Mouse (Mus musculus) intestine, postnatal 0 days (tissue): ENCODE measurements at regions not wholly inside any gene's neighbourhood (a gene's known extent, or its start where the extent isn't known, plus 50 kb on each side); places are given as distances from the start of the nearest gene placed in this dataset.

ENCODE experiments used
- ATAC-seq: fragments of 200-750 bp; cut with Nextera tagmentation; 2 replicates; pipeline ENCODE4 v1.8.0; 2017; ENCODE audit warnings: mild to moderate bottlenecking, moderate TSS enrichment, moderate library complexity
- H3K27ac ChIP-seq: fragments of 300-500 bp; sonication (generic); 2 replicates; pipeline ENCODE4 v1.5.1; 2014; ENCODE audit warnings: mild to moderate bottlenecking, low read depth, low read length, moderate library complexity
- H3K27me3 ChIP-seq: fragments of 300-500 bp; sonication (generic); replicated peaks from 2 replicates; pipeline ENCODE4 v1.6.1; 2014; ENCODE audit warnings: low read length, mixed read lengths; ENCODE audit not compliant: control insufficient read depth, insufficient read depth
- H3K36me3 ChIP-seq: fragments of 300-500 bp; sonication (generic); 2 replicates; pipeline ENCODE4 v1.6.1; 2014; ENCODE audit warnings: mild to moderate bottlenecking, moderate library complexity; ENCODE audit not compliant: control insufficient read depth, insufficient read depth
- H3K4me1 ChIP-seq: fragments of 300-500 bp; sonication (generic); replicated peaks from 2 replicates; pipeline ENCODE4 v1.6.1; 2014; ENCODE audit warnings: antibody characterized with exemption, low read length, mixed read lengths; ENCODE audit not compliant: control insufficient read depth, insufficient read depth
- H3K4me2 ChIP-seq: fragments of 300-500 bp; sonication (generic); replicated peaks from 2 replicates; pipeline ENCODE4 v1.6.1; 2014; ENCODE audit warnings: low read depth, mild to moderate bottlenecking, moderate library complexity
- H3K4me3 ChIP-seq: fragments of 300-500 bp; sonication (generic); 2 replicates; pipeline ENCODE4 v1.5.1; 2014; ENCODE audit warnings: low read depth, low read length
- H3K9ac ChIP-seq: fragments of 300-500 bp; sonication (generic); 2 replicates; pipeline ENCODE4 v1.6.1; 2014; ENCODE audit warnings: mild to moderate bottlenecking, low read depth, low read length
- H3K9me3 ChIP-seq: fragments of 300-500 bp; sonication (generic); 2 replicates; pipeline ENCODE4 v1.6.1; 2016; ENCODE audit warnings: mixed run types; ENCODE audit not compliant: control insufficient read depth
- CTCF ChIP-seq: sonication (generic); IDR thresholded peaks from 2 replicates; pipeline ENCODE4 v1.5.1; 2016; ENCODE audit warnings: low read depth, mild to moderate bottlenecking, control low read depth, antibody characterized with exemption, moderate library complexity
- WGBS: fragments of 180-500 bp; shearing (Covaris S2); extraction: QIAGEN DNeasy Blood & Tissue Kit; methylation state at CpG from one replicate; pipeline ENCODE4 v1.1.7; 2014; 5-methylcytosine and 5-hydroxymethylcytosine counted together

- H3K4me3 ChIP-seq = no peak overlapping the region
- no peak overlapping the region for H3K4me2 ChIP-seq
- no peak for TF ChIP-seq CTCF
- no peaks in the 10 kb centered on the region for H3K36me3 ChIP-seq
- ATAC-seq = no peak
- H3K27ac ChIP-seq = no peak overlapping the region
- 76% methylated on average over 3 of the region's 3 CpGs for WGBS
- no peaks in the 10 kb centered on the region for H3K27me3 ChIP-seq
- no peaks in the 10 kb centered on the region for H3K9me3 ChIP-seq
- H3K4me1 ChIP-seq = no peaks in the 10 kb centered on the region
- H3K9ac ChIP-seq = no peak overlapping the region
Observed at GRCm38 (mm10) chr6:81323690-81324089, 599.8 kb upstream of the Gcfc2 start.

- no peak overlapping the region for H3K4me3 ChIP-seq
- no peak for TF ChIP-seq CTCF
- H3K27me3 ChIP-seq = no peaks in the 10 kb centered on the region
- no peaks in the 10 kb centered on the region for H3K36me3 ChIP-seq
- H3K27ac ChIP-seq = no peak overlapping the region
- ATAC-seq = no peak
- no peaks in the 10 kb centered on the region for H3K4me1 ChIP-seq
- 85% methylated on average over 7 of the region's 7 CpGs for WGBS
- no peak overlapping the region for H3K4me2 ChIP-seq
- no peaks in the 10 kb centered on the region for H3K9me3 ChIP-seq
- no peak overlapping the region for H3K9ac ChIP-seq
Observed at GRCm38 (mm10) chr6:81363969-81364529, 559.4 kb upstream of the Gcfc2 start.

GRCm38 (mm10) chr6:81388484-81388883, 535.0 kb upstream of the Gcfc2 start:
- ATAC-seq = no peak
- no peak overlapping the region for H3K9ac ChIP-seq

GRCm38 (mm10) chr6:81403122-81403521, 520.3 kb upstream of the Gcfc2 start:
- H3K36me3 ChIP-seq = no peaks in the 10 kb centered on the region
- no peaks in the 10 kb centered on the region for H3K4me1 ChIP-seq
- H3K9me3 ChIP-seq = no peaks in the 10 kb centered on the region
- no peak overlapping the region for H3K4me2 ChIP-seq
- no peak for ATAC-seq
- no peak for TF ChIP-seq CTCF
- H3K9ac ChIP-seq = no peak overlapping the region
- H3K27me3 ChIP-seq = no peaks in the 10 kb centered on the region
- no peak overlapping the region for H3K4me3 ChIP-seq
- H3K27ac ChIP-seq = no peak overlapping the region

More at GRCm38 (mm10) chr6:81388484-81388883, 535.0 kb upstream of the Gcfc2 start:
- no peak for TF ChIP-seq CTCF
- no peak overlapping the region for H3K4me2 ChIP-seq
- no peaks in the 10 kb centered on the region for H3K9me3 ChIP-seq
- H3K36me3 ChIP-seq = no peaks in the 10 kb centered on the region
- no peak overlapping the region for H3K4me3 ChIP-seq
- H3K27me3 ChIP-seq = no peaks in the 10 kb centered on the region
- WGBS = 72% methylated on average over 4 of the region's 4 CpGs
- H3K27ac ChIP-seq = no peak overlapping the region
- H3K4me1 ChIP-seq = no peaks in the 10 kb centered on the region

GRCm38 (mm10) chr6:81413611-81414010, 509.9 kb upstream of the Gcfc2 start:
- 87% methylated on average over 5 of the region's 5 CpGs for WGBS
- H3K4me2 ChIP-seq = no peak overlapping the region
- H3K27me3 ChIP-seq = no peaks in the 10 kb centered on the region
- H3K4me3 ChIP-seq = no peak overlapping the region
- H3K9ac ChIP-seq = no peak overlapping the region
- no peak overlapping the region for H3K27ac ChIP-seq
- H3K4me1 ChIP-seq = no peaks in the 10 kb centered on the region
- no peak for TF ChIP-seq CTCF
- H3K9me3 ChIP-seq = no peaks in the 10 kb centered on the region
- no peak for ATAC-seq
- no peaks in the 10 kb centered on the region for H3K36me3 ChIP-seq

GRCm38 (mm10) chr6:81434745-81435144, 488.7 kb upstream of the Gcfc2 start:
- Histone ChIP-seq H3K36me3 (no peaks in the 10 kb centered on the region), H3K9ac (no peak overlapping the region), H3K27me3 (no peaks in the 10 kb centered on the region), H3K27ac (no peak overlapping the region), H3K4me3 (no peak overlapping the region), H3K4me2 (no peak overlapping the region), H3K9me3 (no peaks in the 10 kb centered on the region), H3K4me1 (no peaks in the 10 kb centered on the region)
- no peak for TF ChIP-seq CTCF
- no peak for ATAC-seq
- WGBS = 34% methylated on average over 6 of the region's 6 CpGs
